Mouse (Mus musculus) ovary, postnatal 36 days (tissue): ENCODE data around the gene Mamdc2.

Source experiments
- DNase-seq: peaks from one replicate; pipeline ENCODE4 v3.0.0; 2022; ENCODE audit warnings: low spot score, mixed read lengths

Mamdc2 gene

GRCm38 (mm10) chr19:23357253-23357652, 91.0 kb downstream of the Mamdc2 start:
- no peak for DNase-seq

- no peak for DNase-seq
Measured at GRCm38 (mm10) chr19:23354738-23355137, 93.5 kb downstream of the Mamdc2 start.

- peak; percentile 5 for DNase-seq
Measured at GRCm38 (mm10) chr19:23353881-23354401, 94.3 kb downstream of the Mamdc2 start.

- DNase-seq: no peak
Measured at GRCm38 (mm10) chr19:23353161-23353560, 95.1 kb downstream of the Mamdc2 start.

- DNase-seq: peak; percentile 8
Measured at GRCm38 (mm10) chr19:23351808-23352491, 96.3 kb downstream of the Mamdc2 start.

GRCm38 (mm10) chr19:23349930-23350329, 98.3 kb downstream of the Mamdc2 start:
- DNase-seq: no peak

GRCm38 (mm10) chr19:23342782-23343181, 105.5 kb downstream of the Mamdc2 start:
- no peak for DNase-seq

GRCm38 (mm10) chr19:23332883-23333282, 115.4 kb downstream of the Mamdc2 start:
- DNase-seq: no peak

- no peak for DNase-seq
Measured at GRCm38 (mm10) chr19:23330842-23331241, 117.4 kb downstream of the Mamdc2 start.

- DNase-seq: no peak
Measured at GRCm38 (mm10) chr19:23329346-23329745, 118.9 kb downstream of the Mamdc2 start.

- DNase-seq: no peak
Measured at GRCm38 (mm10) chr19:23327056-23327640, 121.1 kb downstream of the Mamdc2 start.

GRCm38 (mm10) chr19:23323107-23323506, 125.1 kb downstream of the Mamdc2 start:
- DNase-seq: no peak

- no peak for DNase-seq
Measured at GRCm38 (mm10) chr19:23317989-23318358, 130.3 kb downstream of the Mamdc2 start.

GRCm38 (mm10) chr19:23317295-23317988, 130.8 kb downstream of the Mamdc2 start:
- DNase-seq: no peak

- DNase-seq: no peak
Measured at GRCm38 (mm10) chr19:23316851-23317250, 131.4 kb downstream of the Mamdc2 start.

GRCm38 (mm10) chr19:23309979-23310378, 138.3 kb downstream of the Mamdc2 start:
- no peak for DNase-seq

GRCm38 (mm10) chr19:23306671-23307070, 141.6 kb downstream of the Mamdc2 start:
- no peak for DNase-seq

GRCm38 (mm10) chr19:23299987-23300386, 148.3 kb downstream of the Mamdc2 start:
- DNase-seq: no peak

- no peak for DNase-seq
Measured at GRCm38 (mm10) chr19:23298917-23299316, 149.3 kb downstream of the Mamdc2 start.

- no peak for DNase-seq
Measured at GRCm38 (mm10) chr19:23297191-23297590, 151.1 kb downstream of the Mamdc2 start.

GRCm38 (mm10) chr19:23289251-23289650, 159.0 kb downstream of the Mamdc2 start:
- DNase-seq: no peak

- no peak for DNase-seq
Measured at GRCm38 (mm10) chr19:23281911-23282660, 166.2 kb downstream of the Mamdc2 start.
